Mouse (Mus musculus) forelimb bud, embryonic 11.5 days (tissue): ENCODE results near the gene Npr2.

Experiments
- DNase-seq: peaks from one replicate; pipeline ENCODE4 v3.0.0-alpha.2; 2012; ENCODE audit warnings: low read depth, low spot score

The Npr2 gene

GRCm38 (mm10) chr4:43669428-43669794 is 37.7 kb downstream of the Npr2 start:
- peak; percentile 53 for DNase-seq

GRCm38 (mm10) chr4:43672070-43672469 is 40.3 kb downstream of the Npr2 start:
- DNase-seq, result peak; percentile 89

GRCm38 (mm10) chr4:43673703-43674102 is 42.0 kb downstream of the Npr2 start:
- no peak for DNase-seq

GRCm38 (mm10) chr4:43674974-43675373 is 43.2 kb downstream of the Npr2 start:
- no peak for DNase-seq

GRCm38 (mm10) chr4:43675608-43676007 is 43.9 kb downstream of the Npr2 start:
- no peak for DNase-seq

GRCm38 (mm10) chr4:43678541-43678940 is 46.8 kb downstream of the Npr2 start:
- no peak for DNase-seq

- no peak for DNase-seq
Measured at GRCm38 (mm10) chr4:43679416-43680043, 47.8 kb downstream of the Npr2 start.

- DNase-seq, result no peak
Measured at GRCm38 (mm10) chr4:43690021-43690420, 58.3 kb downstream of the Npr2 start.

- no peak for DNase-seq
Measured at GRCm38 (mm10) chr4:43691026-43691425, 59.3 kb downstream of the Npr2 start.

- no peak for DNase-seq
Measured at GRCm38 (mm10) chr4:43693806-43694241, 62.1 kb downstream of the Npr2 start.

GRCm38 (mm10) chr4:43694439-43695248 is 62.9 kb downstream of the Npr2 start:
- no peak for DNase-seq

- DNase-seq, result no peak
Measured at GRCm38 (mm10) chr4:43695249-43695671, 63.5 kb downstream of the Npr2 start.

- no peak for DNase-seq
Measured at GRCm38 (mm10) chr4:43696561-43696960, 64.8 kb downstream of the Npr2 start.

- DNase-seq, result no peak
Measured at GRCm38 (mm10) chr4:43700707-43701106, 69.0 kb downstream of the Npr2 start, which contains the start of gene Olfr70. TSS of gene Olfr70 (minus strand) at chr4:43700807.
